Mouse (Mus musculus) embryonic stem cell, embryonic (primary cell): ENCODE measurements around the gene Syngr3.

ENCODE experiments used
- CTCF ChIA-PET, 4 experiments: fragments of 300-600 bp in 2 of 4; fragments of 350-600 bp in 2 of 4; sonication (Branson Sonifier 250); formaldehyde crosslinking; loops; one replicate each; lab custom pipeline; 2022; ENCODE audit warnings: inconsistent platforms in 2 of 4; lab: Charles Lee
- POLR2A ChIA-PET, 4 experiments: fragments of 300-600 bp in 2 of 4; fragments of 350-600 bp in 2 of 4; sonication (Branson Sonifier 250); formaldehyde crosslinking; loops; one replicate each; lab custom pipeline; 2022; ENCODE audit warnings: antibody characterized with exemption in 4 of 4, inconsistent platforms in 1 of 4; lab: Charles Lee

Syngr3 gene

DNA sequence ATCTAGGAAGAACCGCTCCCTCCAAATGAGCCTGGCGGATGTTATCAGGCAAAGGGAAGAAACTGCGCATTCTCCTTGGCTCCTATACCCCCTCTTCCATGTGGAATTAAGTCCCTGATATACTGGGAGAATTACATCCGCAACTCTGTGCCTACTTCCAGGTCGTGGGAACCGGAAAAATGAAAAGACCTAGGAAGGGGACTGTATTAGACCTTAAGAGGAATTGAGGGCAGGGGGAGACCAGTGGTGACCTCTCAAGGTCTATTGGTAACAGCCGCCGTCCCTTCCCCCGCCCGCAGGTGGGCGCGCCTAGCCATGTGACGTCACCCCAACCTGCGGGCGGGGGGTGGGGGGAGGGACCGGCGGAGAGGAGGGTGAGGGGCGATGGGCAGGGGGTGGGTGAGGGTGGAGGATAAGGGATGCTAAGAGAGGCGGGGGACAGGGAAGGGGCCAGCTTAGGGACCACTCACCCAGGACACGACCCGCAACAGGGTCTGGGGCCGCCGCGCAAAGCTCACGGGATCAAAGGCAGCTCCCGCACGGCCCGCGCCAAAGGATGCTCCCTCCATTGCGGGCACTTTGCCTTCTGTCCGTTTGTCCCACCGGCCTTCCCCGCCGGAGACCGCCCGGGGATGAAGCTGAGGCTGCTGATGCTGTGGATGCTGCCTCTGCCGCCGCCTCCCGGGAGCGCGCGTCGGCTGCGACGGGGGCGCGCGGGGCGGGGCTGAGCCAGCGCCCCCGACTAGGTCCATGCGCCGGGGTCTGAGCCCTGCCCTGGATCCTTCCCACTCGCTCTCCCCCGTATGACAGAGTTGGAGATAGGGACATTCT lies at the start of gene Syngr3:
Gene Syngr3, minus strand, starts transcription at position 705 of the 831 bp plus-strand sequence.
- POLR2A ChIA-PET, result interaction anchor here (0.8 to 5.4 kb wide), 36 partner anchors 8 to 234 kb away, joined by 3 to 50 read pairs (median 5); partner anchors contain the start of genes Traf7 (in 4 of the 4), Tbl3 (in 3 of the 4), Rnf151 (in 2 of the 4) and Rps2 (in 2 of the 4)

DNA sequence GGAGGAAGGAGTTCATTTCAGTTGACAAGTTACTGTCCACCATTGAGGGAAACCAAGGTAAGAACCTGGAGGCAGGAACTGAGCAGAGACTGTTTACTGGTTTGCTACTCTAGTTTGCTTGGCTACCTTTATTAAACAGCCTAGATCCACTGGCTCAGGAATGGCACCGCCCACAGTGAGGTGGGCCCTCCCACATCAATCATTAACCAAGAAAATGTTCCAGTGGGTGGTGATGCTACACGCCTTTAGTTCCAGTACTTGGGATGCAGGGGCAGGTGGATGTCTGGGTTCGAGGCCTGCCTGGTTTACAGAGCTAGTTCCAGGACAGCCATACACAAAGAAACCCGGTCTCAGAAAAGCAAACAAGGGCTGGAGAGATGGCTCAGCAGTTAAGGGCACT lies 48.5 kb upstream of the Syngr3 start:
- CTCF ChIA-PET, result interaction anchor here in 1 of 4 experiments (3.1 kb wide), 1 partner anchor 7 kb away, joined by 17 read pairs; no protein-coding TSS in a partner anchor
- POLR2A ChIA-PET, result interaction anchor here in 2 of 4 experiments (0.7 to 16.1 kb wide), 4 partner anchors 17 to 210 kb away, joined by 3 to 268 read pairs (median 5); partner anchors contain the start of genes Ndufb10 (in 1 of the 2), Rnf151 (in 1 of the 2), Rpl3l (in 1 of the 2) and Rps2 (in 1 of the 2)

More for the DNA sequence above, at the start of gene Syngr3:
- CTCF ChIA-PET, result interaction anchor here in 2 of 4 experiments (0.5 to 1.0 kb wide), 4 partner anchors 13 to 261 kb away, joined by 3 to 6 read pairs (median 3); no protein-coding TSS in a partner anchor

DNA sequence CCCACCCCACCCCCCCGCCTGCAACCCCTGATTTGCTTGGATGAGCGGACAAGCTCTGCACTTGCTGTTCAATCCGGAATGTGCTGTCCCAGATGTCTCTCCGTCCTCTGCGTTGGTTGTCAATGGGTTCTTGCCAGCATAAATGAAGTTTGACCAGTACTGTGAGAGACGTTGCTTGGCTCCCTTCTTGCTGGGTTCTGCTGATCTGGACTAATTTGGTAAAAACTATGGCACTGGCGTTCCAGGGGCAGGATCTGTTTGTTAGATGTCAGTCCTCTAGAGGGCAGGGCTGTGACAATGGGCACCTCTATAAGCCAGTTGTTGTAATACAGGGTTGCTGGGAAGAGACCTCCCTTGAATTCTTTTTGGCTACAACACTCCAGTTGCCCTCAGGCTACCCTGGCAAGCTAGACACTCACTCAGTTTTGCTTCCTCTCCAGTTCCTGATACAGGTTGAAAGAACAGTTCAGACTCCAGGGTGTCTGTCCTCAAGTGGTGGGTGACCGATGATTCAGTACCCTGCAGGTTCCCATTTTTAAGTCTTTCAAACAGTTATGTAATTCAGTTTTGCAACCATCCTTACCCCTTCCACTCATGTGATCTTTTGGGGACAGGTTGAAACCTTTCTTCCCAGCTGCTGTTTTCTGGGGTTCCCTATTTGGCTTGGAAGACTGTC lies 47.5 kb upstream of the Syngr3 start:
- ChIA-PET CTCF (interaction anchor here in 3 of 4 experiments (0.6 to 3.1 kb wide), 13 partner anchors 8 to 548 kb away, joined by 3 to 17 read pairs (median 3); partner anchors contain the start of genes Ndufb10 (in 3 of the 3), Hs3st6 (in 1 of the 3) and Mlst8 (in 1 of the 3)), POLR2A (interaction anchor here (0.6 to 16.1 kb wide), 46 partner anchors 8 to 486 kb away, joined by 3 to 268 read pairs (median 5); partner anchors contain the start of genes Fahd1 (in 3 of the 4), Ndufb10 (in 3 of the 4), Hs3st6 (in 2 of the 4) and Pkd1 (in 2 of the 4))

DNA sequence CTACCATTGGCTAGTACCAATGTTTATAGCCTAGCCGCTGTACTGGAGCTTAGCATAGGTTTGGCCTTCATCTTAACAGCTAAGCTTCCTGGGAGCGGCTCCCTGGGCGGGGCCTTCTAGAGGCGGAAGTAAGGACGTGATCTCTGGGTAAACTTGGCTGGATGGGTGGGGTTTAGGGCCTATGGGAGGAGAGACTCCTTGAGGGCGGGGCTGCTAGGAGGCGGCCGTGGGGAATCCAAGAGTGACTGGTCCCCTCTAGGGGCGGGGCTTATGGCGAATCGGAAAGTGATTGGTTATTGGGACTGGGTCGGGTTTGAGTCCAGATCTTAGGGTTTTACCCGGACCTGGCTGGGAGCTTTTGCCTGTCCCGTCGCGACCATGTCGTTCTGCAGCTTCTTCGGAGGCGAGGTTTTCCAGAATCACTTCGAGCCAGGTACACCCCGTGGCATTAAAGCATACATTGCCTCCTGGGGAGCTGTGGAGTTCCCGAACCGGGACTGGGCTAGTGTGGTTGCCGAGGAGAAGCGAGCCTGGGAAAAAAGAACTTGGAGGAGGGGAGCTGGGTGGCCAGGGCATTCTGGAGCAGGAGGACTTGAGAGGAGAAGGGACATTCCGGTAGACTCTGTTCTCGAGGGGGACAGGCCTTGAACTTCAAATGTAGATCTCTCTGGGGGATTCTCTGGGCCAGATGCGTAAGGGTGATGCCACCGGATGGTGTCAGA lies 46.7 kb upstream of the Syngr3 start, which contains the start of gene Msrb1:
Gene Msrb1, plus strand, starts transcription at position 313 of the 722 bp plus-strand sequence.
- ChIA-PET POLR2A (interaction anchor here (0.6 to 16.1 kb wide), 73 partner anchors 8 to 1097 kb away, joined by 3 to 268 read pairs (median 4); partner anchors contain the start of genes Fahd1 (in 3 of the 4), Meiob (in 3 of the 4), Ndufb10 (in 3 of the 4) and Traf7 (in 3 of the 4)), CTCF (interaction anchor here (0.5 to 3.1 kb wide), 20 partner anchors 8 to 549 kb away, joined by 3 to 17 read pairs (median 3); partner anchors contain the start of genes Ndufb10 (in 3 of the 4), Hs3st6 (in 1 of the 4), Mlst8 (in 1 of the 4) and Rpl3l (in 1 of the 4))

DNA sequence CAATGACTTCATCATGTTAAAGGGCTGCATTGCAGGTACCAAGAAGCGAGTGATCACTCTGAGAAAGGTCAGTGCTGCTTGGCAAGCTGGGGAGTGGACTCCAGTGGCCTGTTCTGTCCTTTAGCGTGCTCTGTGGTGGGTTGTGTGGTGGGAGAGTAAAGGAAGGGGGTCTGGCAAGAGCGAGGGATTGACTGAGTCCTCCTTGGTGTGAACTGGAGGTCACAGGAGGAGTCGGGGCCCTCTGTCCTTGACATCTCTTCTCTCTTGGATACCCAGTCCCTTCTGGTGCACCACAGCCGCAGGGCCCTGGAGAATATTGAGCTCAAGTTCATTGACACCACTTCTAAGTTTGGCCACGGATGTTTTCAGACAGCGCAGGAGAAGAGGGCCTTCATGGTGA lies 45.7 kb upstream of the Syngr3 start:
- ChIA-PET POLR2A (interaction anchor here in 3 of 4 experiments (0.6 to 16.1 kb wide), 26 partner anchors 8 to 547 kb away, joined by 3 to 268 read pairs (median 8); partner anchors contain the start of genes Hs3st6 (in 2 of the 3), Meiob (in 2 of the 3), Ndufb10 (in 2 of the 3) and Rnf151 (in 2 of the 3)), CTCF (interaction anchor here in 2 of 4 experiments (1.0 to 3.1 kb wide), 8 partner anchors 8 to 59 kb away, joined by 3 to 17 read pairs (median 6); partner anchors contain the start of genes Ndufb10 (in 2 of the 2) and Rpl3l (in 1 of the 2))

DNA sequence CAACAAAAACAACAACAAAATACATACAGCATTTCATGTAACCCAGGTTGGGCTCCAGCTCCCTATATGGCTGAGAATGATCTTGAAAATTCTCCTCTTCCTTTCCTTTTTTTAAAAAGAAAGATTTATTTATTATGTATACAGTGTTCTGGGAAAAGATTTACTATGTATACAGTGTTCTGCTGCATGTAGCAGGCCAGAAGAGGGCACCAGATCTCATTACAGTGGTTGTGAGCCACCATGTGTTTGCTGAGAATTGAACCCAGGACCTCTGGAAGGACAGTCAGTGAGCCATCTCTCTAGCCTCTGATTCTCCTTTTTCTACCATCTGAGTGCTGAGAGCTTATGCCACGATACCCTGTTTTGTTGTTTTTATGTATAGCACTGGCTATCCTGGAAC lies 44.8 kb upstream of the Syngr3 start:
- ChIA-PET CTCF (interaction anchor here in 2 of 4 experiments (0.7 to 1.8 kb wide), 3 partner anchors 10 to 229 kb away, joined by 3 to 6 read pairs (median 5); partner anchors contain the start of gene Ndufb10 (in 1 of the 2)), POLR2A (interaction anchor here in 3 of 4 experiments (1.4 to 16.1 kb wide), 3 partner anchors 12 to 15 kb away, joined by 3 to 268 read pairs (median 75); partner anchors contain the start of genes Ndufb10 (in 2 of the 3), Rnf151 (in 1 of the 3), Rpl3l (in 1 of the 3) and Rps2 (in 1 of the 3))

DNA sequence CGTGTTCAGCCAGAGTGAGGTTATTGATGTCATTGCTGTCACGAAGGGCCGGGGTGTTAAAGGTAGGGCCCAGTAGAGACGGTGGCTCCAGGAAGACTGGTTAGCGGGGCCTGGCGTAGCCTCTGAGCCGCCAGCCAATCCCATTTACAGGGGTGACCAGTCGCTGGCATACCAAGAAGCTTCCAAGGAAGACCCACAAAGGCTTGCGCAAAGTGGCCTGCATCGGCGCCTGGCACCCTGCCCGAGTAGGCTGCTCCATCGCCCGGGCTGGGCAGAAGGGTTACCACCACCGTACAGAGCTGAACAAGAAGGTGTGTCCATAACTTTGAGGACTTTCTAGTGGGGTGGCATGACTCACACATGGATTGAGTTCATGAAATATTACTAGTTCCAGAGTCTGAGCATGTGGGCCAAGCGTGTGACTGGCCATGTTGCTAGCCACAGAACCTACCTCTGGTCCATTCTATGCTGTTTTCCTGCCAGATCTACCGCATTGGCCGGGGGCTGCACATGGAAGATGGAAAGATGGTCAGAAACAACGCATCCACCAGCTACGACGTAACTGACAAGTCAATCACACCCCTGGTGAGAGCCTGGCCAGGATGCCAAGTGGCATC lies 43.8 kb upstream of the Syngr3 start:
- POLR2A ChIA-PET, result interaction anchor here in 2 of 4 experiments (0.8 to 16.1 kb wide), 13 partner anchors 10 to 254 kb away, joined by 3 to 268 read pairs (median 4); partner anchors contain the start of genes Ndufb10 (in 2 of the 2), Rnf151 (in 2 of the 2), Rps2 (in 2 of the 2) and Hs3st6 (in 1 of the 2)
- CTCF ChIA-PET, result interaction anchor here in 3 of 4 experiments (0.6 to 2.1 kb wide), 4 partner anchors 9 to 105 kb away, joined by 3 to 6 read pairs (median 4); partner anchors contain the start of gene Ndufb10 (in 1 of the 3)

DNA sequence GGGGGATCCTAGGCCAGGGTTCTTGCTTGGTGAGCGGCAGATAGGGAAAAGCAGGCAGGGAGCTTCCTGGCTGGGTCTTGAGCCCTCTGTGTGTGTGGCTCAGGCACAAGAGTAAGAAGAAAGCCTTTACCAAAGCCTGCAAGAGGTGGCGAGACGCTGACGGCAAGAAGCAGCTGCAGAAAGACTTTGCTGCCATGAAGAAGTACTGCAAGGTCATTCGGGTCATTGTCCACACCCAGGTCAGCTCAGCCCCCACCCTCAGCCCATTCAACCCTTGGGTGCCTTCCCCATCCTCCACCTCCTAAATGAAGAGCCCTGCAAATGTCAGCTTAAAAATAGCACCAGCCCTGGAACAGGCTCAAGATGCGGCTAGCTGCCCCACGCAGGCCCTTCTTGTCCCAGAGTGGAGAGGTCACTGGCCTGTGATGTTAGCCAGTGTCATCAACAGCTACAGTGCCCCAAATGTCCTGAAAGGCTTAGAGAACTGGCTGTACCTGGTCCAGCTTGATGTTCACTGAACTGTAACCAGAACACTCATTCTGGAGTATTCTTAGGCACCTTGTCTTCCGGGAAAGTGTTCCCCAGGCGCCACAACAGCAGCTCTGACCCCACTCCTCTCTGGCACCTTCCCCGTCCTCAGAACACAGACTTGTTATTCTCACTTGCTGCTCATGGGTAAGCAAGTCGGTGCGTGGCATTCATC lies 42.6 kb upstream of the Syngr3 start:
- CTCF ChIA-PET, result interaction anchor here in 3 of 4 experiments (0.6 to 2.1 kb wide), 6 partner anchors 8 to 209 kb away, joined by 4 to 6 read pairs (median 6); partner anchors contain the start of gene Ndufb10 (in 1 of the 3)
- POLR2A ChIA-PET, result interaction anchor here (0.6 to 16.1 kb wide), 23 partner anchors 8 to 538 kb away, joined by 3 to 268 read pairs (median 4); partner anchors contain the start of genes Ndufb10 (in 3 of the 4), Rnf151 (in 3 of the 4), Rps2 (in 3 of the 4) and Hs3st6 (in 2 of the 4)

DNA sequence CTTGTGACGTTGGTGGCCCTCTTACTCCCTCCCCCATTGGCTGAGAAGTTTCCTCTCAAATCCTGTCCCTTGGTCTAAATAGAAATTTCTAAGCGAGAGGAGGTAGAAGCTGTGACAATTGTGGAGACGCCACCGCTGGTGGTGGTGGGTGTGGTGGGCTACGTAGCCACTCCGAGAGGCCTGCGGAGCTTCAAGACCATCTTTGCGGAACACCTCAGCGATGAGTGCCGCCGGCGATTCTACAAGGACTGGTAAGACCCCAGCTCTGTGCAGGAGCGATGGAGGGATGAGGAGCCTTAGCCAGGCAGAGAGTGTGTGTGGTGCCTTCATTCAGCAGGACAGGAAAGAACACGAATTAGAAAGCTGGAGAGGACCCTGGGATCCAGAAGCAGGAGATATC lies 41.0 kb upstream of the Syngr3 start:
- CTCF ChIA-PET, result no interaction called here
- POLR2A ChIA-PET, result interaction anchor here (0.6 to 16.1 kb wide), 13 partner anchors 8 to 182 kb away, joined by 3 to 268 read pairs (median 3); partner anchors contain the start of genes Ndufb10 (in 2 of the 4), Pkd1 (in 2 of the 4), Hs3st6 (in 1 of the 4) and Meiob (in 1 of the 4)

DNA sequence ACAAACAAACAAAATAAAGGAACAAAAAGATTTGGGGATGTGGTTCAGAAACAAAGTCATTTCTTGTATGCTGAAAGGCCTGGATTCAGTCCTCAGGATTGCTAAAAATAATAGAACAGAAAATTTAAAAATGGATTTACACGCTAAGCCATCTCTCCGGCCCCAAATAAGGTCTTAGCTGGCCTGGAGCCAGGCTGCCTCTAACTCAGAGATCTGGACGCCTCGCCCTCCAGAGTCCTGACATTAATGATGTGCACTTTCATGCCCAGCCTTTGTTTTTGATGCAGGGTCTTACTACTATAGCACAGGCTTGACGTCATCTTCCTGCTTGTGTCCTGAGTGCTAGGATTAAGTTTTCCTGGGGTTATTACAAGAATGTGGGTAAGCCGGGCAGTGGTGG lies 39.3 kb upstream of the Syngr3 start:
- POLR2A ChIA-PET, result interaction anchor here in 3 of 4 experiments (0.7 to 16.1 kb wide), 22 partner anchors 6 to 250 kb away, joined by 3 to 268 read pairs (median 5); partner anchors contain the start of genes Msrb1 (in 2 of the 3), Rnf151 (in 2 of the 3), Rps2 (in 2 of the 3) and Hs3st6 (in 1 of the 3)
- CTCF ChIA-PET, result interaction anchor here in 2 of 4 experiments (0.6 to 1.2 kb wide), 4 partner anchors 8 to 27 kb away, joined by 3 read pairs; partner anchors contain the start of gene Msrb1 (in 1 of the 2)

DNA sequence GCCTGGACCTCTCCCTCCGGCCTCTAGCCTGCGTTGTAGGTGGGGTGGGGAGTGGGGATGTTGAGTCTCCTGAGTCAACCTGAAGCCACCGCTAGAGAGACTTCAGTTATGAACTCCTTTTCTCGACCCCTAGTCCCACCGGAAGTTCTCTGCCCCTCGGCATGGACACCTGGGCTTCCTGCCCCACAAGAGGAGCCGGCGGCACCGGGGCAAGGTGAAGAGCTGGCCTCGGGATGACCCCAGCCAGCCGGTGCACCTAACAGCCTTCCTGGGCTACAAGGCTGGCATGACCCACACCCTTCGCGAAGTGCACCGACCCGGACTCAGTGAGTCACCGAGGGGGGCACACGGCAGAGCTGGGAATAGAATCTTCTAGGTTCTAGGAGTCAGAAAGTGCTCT lies 38.4 kb upstream of the Syngr3 start:
- ChIA-PET POLR2A (interaction anchor here in 3 of 4 experiments (0.6 to 16.1 kb wide), 26 partner anchors 6 to 933 kb away, joined by 3 to 268 read pairs (median 4); partner anchors contain the start of genes Msrb1 (in 3 of the 3), Meiob (in 2 of the 3), Mlst8 (in 2 of the 3) and Rnf151 (in 2 of the 3)), CTCF (interaction anchor here in 2 of 4 experiments (0.9 to 1.2 kb wide), 4 partner anchors 8 to 11 kb away, joined by 3 read pairs; partner anchors contain the start of genes Msrb1 (in 1 of the 2), Rnf151 (in 1 of the 2) and Rps2 (in 1 of the 2))

DNA sequence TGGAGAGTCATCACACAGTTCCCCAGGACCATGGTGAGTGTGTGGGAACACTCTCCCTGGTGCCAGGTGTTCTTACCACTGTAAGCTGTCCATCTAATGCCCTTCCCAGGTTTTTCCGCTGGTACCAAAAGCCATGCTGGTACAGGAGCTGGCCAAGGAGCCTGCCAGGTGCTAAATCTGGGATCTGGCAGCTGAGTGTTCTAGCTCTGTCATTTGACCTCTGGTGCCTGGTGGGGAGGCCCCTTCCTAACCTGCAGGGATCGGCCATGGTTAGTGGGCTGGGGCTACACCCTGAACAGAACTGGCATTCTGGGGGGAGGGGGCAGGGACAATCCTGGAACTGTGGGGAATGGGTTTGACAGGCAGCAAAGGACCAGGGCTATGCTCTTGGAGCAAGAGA lies 37.9 kb upstream of the Syngr3 start, which contains the start of gene Rpl3l:
Gene Rpl3l, plus strand, starts transcription at position 203 of the 400 bp plus-strand sequence.
- ChIA-PET POLR2A (interaction anchor here in 3 of 4 experiments (0.7 to 16.1 kb wide), 23 partner anchors 6 to 290 kb away, joined by 3 to 268 read pairs (median 4); partner anchors contain the start of genes Meiob (in 2 of the 3), Mlst8 (in 2 of the 3), Msrb1 (in 2 of the 3) and Rnf151 (in 2 of the 3)), CTCF (interaction anchor here in 3 of 4 experiments (0.7 to 1.4 kb wide), 4 partner anchors 8 to 233 kb away, joined by 3 to 4 read pairs (median 3); partner anchors contain the start of genes Msrb1 (in 1 of the 3), Rnf151 (in 1 of the 3) and Rps2 (in 1 of the 3))

DNA sequence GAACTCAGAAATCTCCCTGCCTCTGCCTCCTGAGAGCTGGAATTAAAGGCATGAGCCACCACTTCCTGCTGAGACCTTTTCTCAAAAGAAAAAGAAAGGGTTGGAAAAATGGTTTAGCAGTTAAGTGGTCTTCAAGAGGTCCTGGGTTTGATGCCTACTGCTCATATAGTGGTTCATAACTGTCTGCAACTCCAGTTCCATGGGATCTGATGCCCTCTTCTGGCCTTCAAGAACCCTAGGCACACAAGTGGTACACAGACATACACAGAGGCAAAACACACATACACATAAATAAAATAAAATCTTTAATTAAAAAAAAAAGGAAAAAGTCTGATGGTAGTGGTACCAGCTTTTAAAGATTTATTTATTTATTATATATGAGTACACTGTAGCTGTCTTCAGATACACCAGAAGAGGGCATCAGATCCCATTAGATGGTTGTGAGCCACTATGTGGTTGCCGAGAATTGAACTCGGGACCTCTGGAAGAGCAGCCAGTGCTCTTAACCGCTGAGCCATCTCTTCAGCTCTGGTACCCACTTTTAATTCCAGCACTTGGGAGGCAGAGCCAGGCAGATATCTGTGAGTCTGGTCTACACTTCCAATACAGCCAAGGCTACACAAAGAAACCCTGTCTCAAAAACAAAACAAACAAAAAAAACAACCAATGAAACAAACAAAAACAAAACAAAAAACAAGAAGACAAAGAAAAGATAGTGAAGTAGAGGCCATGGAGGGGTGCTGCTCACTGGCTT lies 36.1 kb upstream of the Syngr3 start:
- POLR2A ChIA-PET, result interaction anchor here in 2 of 4 experiments (0.8 to 14.7 kb wide), 12 partner anchors 8 to 247 kb away, joined by 3 to 268 read pairs (median 8); partner anchors contain the start of genes Msrb1 (in 2 of the 2), Hs3st6 (in 1 of the 2), Mlst8 (in 1 of the 2) and Rnf151 (in 1 of the 2)

More for the DNA sequence above, 36.1 kb upstream of the Syngr3 start:
- CTCF ChIA-PET, result interaction anchor here in 2 of 4 experiments (0.6 to 1.6 kb wide), 10 partner anchors 9 to 333 kb away, joined by 3 to 10 read pairs (median 3); partner anchors contain the start of genes Msrb1 (in 1 of the 2) and Traf7 (in 1 of the 2)
